Mouse (Mus musculus) spleen, adult 2 months (tissue): ENCODE measurements at regions not wholly inside any gene's neighbourhood (a gene's known extent, or its start where the extent isn't known, plus 50 kb on each side); places are given as distances from the start of the nearest gene placed in this dataset.

Experiments used
- CTCF ChIP-seq: fragments of 200-500 bp; IDR thresholded peaks from 2 replicates; pipeline ENCODE4 v1.5.1; 2011; ENCODE audit warnings: mild to moderate bottlenecking, inconsistent platforms; ENCODE audit not compliant: insufficient read depth, insufficient read length, insufficient replicate concordance; ENCODE audit errors: extremely low read depth
- POLR2A ChIP-seq: fragments of 200-500 bp; IDR thresholded peaks from 2 replicates; pipeline ENCODE4 v1.6.1; 2011; ENCODE audit warnings: low read depth, low read length, inconsistent platforms

DNA sequence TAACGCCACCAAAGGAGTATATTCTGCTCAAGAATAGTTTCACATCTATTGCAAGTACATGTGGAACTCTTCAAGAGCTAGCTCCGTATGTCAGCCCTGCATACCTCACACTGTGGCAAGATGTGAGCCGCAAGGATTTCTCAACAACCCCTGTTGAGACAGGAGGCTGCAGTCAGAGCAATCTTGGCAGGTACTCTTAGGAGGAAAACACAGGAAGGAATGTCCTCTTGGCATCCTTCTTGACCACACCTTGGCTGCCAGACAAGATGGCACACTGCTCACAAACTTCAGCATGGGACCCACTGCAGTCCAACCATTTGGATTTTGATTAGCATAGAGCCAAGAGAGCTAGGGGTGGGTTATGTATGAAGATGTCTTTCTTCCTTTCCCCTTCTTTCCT is 322.4 kb downstream of the Rnf144b start:
- TF ChIP-seq POLR2A (no peak), CTCF (no peak)
